Mouse (Mus musculus): ENCODE measurements at regions not wholly inside any gene's neighbourhood (a gene's known extent, or its start where the extent isn't known, plus 50 kb on each side); places are given as distances from the start of the nearest gene placed in this dataset.

DNA sequence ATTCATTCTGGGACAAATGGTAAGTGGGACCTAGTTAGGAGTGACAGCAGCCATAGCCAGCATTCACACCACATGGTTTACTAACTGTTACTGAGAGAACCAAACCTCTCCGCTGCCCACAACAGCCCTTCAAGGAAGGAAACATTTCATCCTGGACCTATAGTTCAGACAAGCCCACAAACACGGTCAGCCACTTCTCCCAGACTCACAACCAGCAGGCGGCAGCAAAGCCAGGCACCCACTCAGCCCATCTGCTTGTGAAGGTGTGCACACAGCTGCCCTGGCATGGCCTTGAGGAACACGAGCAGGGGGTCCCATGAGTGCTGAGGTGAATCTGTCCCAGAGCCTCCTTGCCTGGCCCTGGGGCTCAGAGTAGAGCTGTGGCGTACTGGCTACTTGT, 267.6 kb upstream of the Rpl38 start:
- no peak overlapping the region for H3K4me2 ChIP-seq (replicated peaks; ENCODE audit: low read depth, low read length, severe bottlenecking)
- H3K4me3 ChIP-seq (replicated peaks; ENCODE audit: low read length), result no peak overlapping the region
- H3K9ac ChIP-seq (ENCODE audit: low read depth, low read length, severe bottlenecking), result no peak overlapping the region
- TF ChIP-seq POLR2A (IDR thresholded peaks at IDR 0.05; ENCODE audit: borderline replicate concordance, extremely low read depth, insufficient read depth, insufficient read length), result no peak
- H3K9me3 ChIP-seq (ENCODE audit: control insufficient read depth, low read length), result no peaks in the 10 kb centered on the region
- no peaks in the 10 kb centered on the region for H3K27me3 ChIP-seq (ENCODE audit: control insufficient read depth, insufficient read depth, low read length)
- 53% methylated on average over 5 of the region's 5 CpGs for WGBS
- no peaks in the 10 kb centered on the region for H3K36me3 ChIP-seq (ENCODE audit: control insufficient read depth, insufficient read depth, low read length)
- no peak for ATAC-seq (ENCODE audit: low FRiP score, low read depth)
- H3K27ac ChIP-seq (replicated peaks; ENCODE audit: low read depth, low read length), result no peak overlapping the region
- DNase-seq (ENCODE audit: low spot score), result no peak
- peaks cover 12% of the 10 kb centered on the region for H3K4me1 ChIP-seq (ENCODE audit: control insufficient read depth, insufficient read depth, low read length)

GRCm38 (mm10) chr11:114392161-114392560, 276.2 kb upstream of the Rpl38 start:
- no peaks in the 10 kb centered on the region for H3K36me3 ChIP-seq (ENCODE audit: control insufficient read depth, insufficient read depth, low read length)
- no peaks in the 10 kb centered on the region; the same call in 1 of the 2 replicates for H3K9me3 ChIP-seq (ENCODE audit: control insufficient read depth, low read length)
- no peaks in the 10 kb centered on the region for H3K4me1 ChIP-seq (ENCODE audit: control insufficient read depth, insufficient read depth, low read length)
- no peak overlapping the region for H3K4me2 ChIP-seq (replicated peaks; ENCODE audit: low read depth, low read length, severe bottlenecking)
- no peak overlapping the region for H3K4me3 ChIP-seq (replicated peaks; ENCODE audit: low read length)
- WGBS, result 74% methylated on average over 10 of the region's 10 CpGs
- H3K9ac ChIP-seq (ENCODE audit: low read depth, low read length, severe bottlenecking), result no peak overlapping the region
- H3K27me3 ChIP-seq (ENCODE audit: control insufficient read depth, insufficient read depth, low read length), result no peaks in the 10 kb centered on the region
- no peak for ATAC-seq (ENCODE audit: low FRiP score, low read depth)
- TF ChIP-seq POLR2A (IDR thresholded peaks at IDR 0.05; ENCODE audit: borderline replicate concordance, extremely low read depth, insufficient read depth, insufficient read length), result no peak
- DNase-seq (ENCODE audit: low spot score), result no peak
- H3K27ac ChIP-seq (replicated peaks; ENCODE audit: low read depth, low read length), result no peak overlapping the region

DNA sequence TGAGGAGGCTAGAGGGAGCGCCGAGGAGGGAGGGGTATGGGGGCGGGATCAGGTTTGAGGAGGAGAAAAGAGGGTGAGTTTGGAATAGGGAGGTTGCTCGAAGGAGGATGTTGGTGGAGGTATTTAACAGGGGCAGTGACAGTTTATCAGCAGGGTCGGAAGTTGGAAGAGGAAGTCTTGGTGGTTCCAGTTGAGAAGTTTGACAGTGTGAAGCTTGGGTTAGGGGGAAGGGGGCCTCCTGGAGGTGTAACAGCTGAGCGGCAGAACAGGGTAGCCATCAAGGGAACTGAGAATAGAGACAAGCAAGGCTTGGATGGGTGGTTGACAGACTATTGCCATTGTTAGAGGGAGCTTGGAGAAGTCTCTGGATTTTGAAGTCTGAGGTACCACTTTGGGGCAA, 276.8 kb upstream of the Rpl38 start:
- no peak overlapping the region for H3K9ac ChIP-seq (ENCODE audit: low read depth, low read length, severe bottlenecking)
- H3K9me3 ChIP-seq (ENCODE audit: control insufficient read depth, low read length), result no peaks in the 10 kb centered on the region; the same call in 1 of the 2 replicates
- no peaks in the 10 kb centered on the region for H3K36me3 ChIP-seq (ENCODE audit: control insufficient read depth, insufficient read depth, low read length)
- no peak for TF ChIP-seq POLR2A (IDR thresholded peaks at IDR 0.05; ENCODE audit: borderline replicate concordance, extremely low read depth, insufficient read depth, insufficient read length)
- H3K27me3 ChIP-seq (ENCODE audit: control insufficient read depth, insufficient read depth, low read length), result no peaks in the 10 kb centered on the region
- H3K27ac ChIP-seq (replicated peaks; ENCODE audit: low read depth, low read length), result no peak overlapping the region
- DNase-seq (ENCODE audit: low spot score), result no peak
- no peak overlapping the region for H3K4me2 ChIP-seq (replicated peaks; ENCODE audit: low read depth, low read length, severe bottlenecking)
- WGBS, result 58% methylated on average over 6 of the region's 6 CpGs
- no peak for ATAC-seq (ENCODE audit: low FRiP score, low read depth)
- H3K4me1 ChIP-seq (ENCODE audit: control insufficient read depth, insufficient read depth, low read length), result no peaks in the 10 kb centered on the region
- H3K4me3 ChIP-seq (replicated peaks; ENCODE audit: low read length), result no peak overlapping the region

DNA sequence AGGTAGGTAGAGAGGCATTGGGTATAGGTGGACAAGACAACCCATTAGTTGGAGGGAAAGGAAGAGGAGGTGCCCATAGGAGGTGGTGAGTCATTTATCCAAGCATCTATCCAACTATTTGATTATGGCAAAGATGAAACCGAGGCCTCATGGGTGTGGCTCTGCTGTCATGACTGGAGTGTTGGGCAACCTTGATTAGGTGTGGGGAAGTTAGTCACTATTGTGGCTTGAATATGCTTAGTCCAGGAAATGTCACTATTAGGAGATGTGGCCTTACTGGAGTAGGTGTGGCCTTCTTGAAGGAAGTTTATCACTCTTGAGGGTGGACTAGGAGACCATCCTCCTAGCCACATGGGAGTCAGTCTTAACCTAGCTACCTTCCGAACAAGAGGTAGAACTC, 281.2 kb upstream of the Rpl38 start:
- H3K4me2 ChIP-seq (replicated peaks; ENCODE audit: low read depth, low read length, severe bottlenecking), result no peak overlapping the region
- no peaks in the 10 kb centered on the region for H3K4me1 ChIP-seq (ENCODE audit: control insufficient read depth, insufficient read depth, low read length)
- H3K9ac ChIP-seq (ENCODE audit: low read depth, low read length, severe bottlenecking), result no peak overlapping the region
- WGBS, result 87% methylated on average over 2 of the region's 2 CpGs
- no peak for TF ChIP-seq POLR2A (IDR thresholded peaks at IDR 0.05; ENCODE audit: borderline replicate concordance, extremely low read depth, insufficient read depth, insufficient read length)
- no peak for DNase-seq (ENCODE audit: low spot score)
- H3K4me3 ChIP-seq (replicated peaks; ENCODE audit: low read length), result no peak overlapping the region
- no peaks in the 10 kb centered on the region for H3K9me3 ChIP-seq (ENCODE audit: control insufficient read depth, low read length)
- no peaks in the 10 kb centered on the region for H3K36me3 ChIP-seq (ENCODE audit: control insufficient read depth, insufficient read depth, low read length)
- H3K27ac ChIP-seq (replicated peaks; ENCODE audit: low read depth, low read length), result no peak overlapping the region
- no peak for ATAC-seq (ENCODE audit: low FRiP score, low read depth)
- no peaks in the 10 kb centered on the region for H3K27me3 ChIP-seq (ENCODE audit: control insufficient read depth, insufficient read depth, low read length)

- ATAC-seq (ENCODE audit: low FRiP score, low read depth), result no peak; the same call in 1 of the 2 replicates
- Histone ChIP-seq H3K9ac (ENCODE audit: low read depth, low read length, severe bottlenecking) (no peak overlapping the region), H3K4me1 (ENCODE audit: control insufficient read depth, insufficient read depth, low read length) (0 out of 2 replicates have a peak, but pooled peaks cover 2% of the 10 kb centered on the region), H3K9me3 (ENCODE audit: control insufficient read depth, low read length) (no peaks in the 10 kb centered on the region), H3K36me3 (ENCODE audit: control insufficient read depth, insufficient read depth, low read length) (no peaks in the 10 kb centered on the region), H3K4me3 (replicated peaks; ENCODE audit: low read length) (no peak overlapping the region), H3K27ac (replicated peaks; ENCODE audit: low read depth, low read length) (no peak overlapping the region), H3K4me2 (replicated peaks; ENCODE audit: low read depth, low read length, severe bottlenecking) (no peak overlapping the region), H3K27me3 (ENCODE audit: control insufficient read depth, insufficient read depth, low read length) (no peaks in the 10 kb centered on the region)
- peak; percentile 55 for DNase-seq (ENCODE audit: low spot score)
- no peak for TF ChIP-seq POLR2A (IDR thresholded peaks at IDR 0.05; ENCODE audit: borderline replicate concordance, extremely low read depth, insufficient read depth, insufficient read length)
- WGBS, result 31% methylated on average over 8 of the region's 8 CpGs
Observed at GRCm38 (mm10) chr11:114379411-114379824, 288.9 kb upstream of the Rpl38 start.

- no peak for ATAC-seq (ENCODE audit: low FRiP score, low read depth)
- Histone ChIP-seq H3K9ac (ENCODE audit: low read depth, low read length, severe bottlenecking) (no peak overlapping the region), H3K27me3 (ENCODE audit: control insufficient read depth, insufficient read depth, low read length) (no peaks in the 10 kb centered on the region), H3K4me1 (ENCODE audit: control insufficient read depth, insufficient read depth, low read length) (0 out of 2 replicates have a peak, but pooled peaks cover 2% of the 10 kb centered on the region), H3K9me3 (ENCODE audit: control insufficient read depth, low read length) (no peaks in the 10 kb centered on the region), H3K4me3 (replicated peaks; ENCODE audit: low read length) (no peak overlapping the region), H3K4me2 (replicated peaks; ENCODE audit: low read depth, low read length, severe bottlenecking) (no peak overlapping the region), H3K27ac (replicated peaks; ENCODE audit: low read depth, low read length) (no peak overlapping the region), H3K36me3 (ENCODE audit: control insufficient read depth, insufficient read depth, low read length) (no peaks in the 10 kb centered on the region)
- DNase-seq (ENCODE audit: low spot score), result no peak
- no peak for TF ChIP-seq POLR2A (IDR thresholded peaks at IDR 0.05; ENCODE audit: borderline replicate concordance, extremely low read depth, insufficient read depth, insufficient read length)
- WGBS, result 48% methylated on average over 14 of the region's 14 CpGs
Observed at GRCm38 (mm10) chr11:114375921-114376320, 292.4 kb upstream of the Rpl38 start.
